Comparison of ENCODE assay signal across 16 mouse cellular contexts in the genomic region with DNA sequence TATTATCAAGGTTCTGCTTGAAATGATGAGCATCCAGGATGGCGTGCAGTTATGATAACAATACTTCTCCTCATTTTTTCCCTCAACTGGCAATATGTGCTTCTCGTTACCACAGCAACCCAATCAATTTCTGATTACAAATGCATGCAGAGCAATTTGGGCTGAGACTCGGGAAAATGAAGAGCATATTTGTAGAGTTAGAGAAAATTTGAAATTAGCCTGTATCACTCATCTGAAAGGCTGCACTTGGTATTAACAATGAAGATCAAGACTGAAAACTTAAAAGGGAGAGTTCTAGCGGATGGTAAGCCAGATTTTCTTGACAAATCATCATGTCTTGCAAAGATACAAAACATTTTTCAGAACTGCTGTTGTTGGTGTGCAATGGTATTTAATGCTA. TPM values are rescaled to one million over a fixed set of nuclear protein-coding genes. Genes with fewer than 3 reads are reported as not detected.
"Had no signal": no experiment of that assay in that cellular context is flagged by ENCODE, and none has a peak within 500 bp of the region (broad histone marks: within the 10 kb centered on the region; RNA-seq: fewer than 3 reads in every experiment).

No protein-coding gene starts in this region.

- H3K27ac ChIP-seq: midbrain, embryonic 13.5 days; neural tube, embryonic 12.5 days had no signal

- H3K9ac ChIP-seq: lung, embryonic 14.5 days; midbrain, embryonic 13.5 days; neural tube, embryonic 12.5 days had no signal

- H3K4me2 ChIP-seq: lung, embryonic 14.5 days; midbrain, embryonic 11.5 days; midbrain, embryonic 13.5 days; neural tube, embryonic 12.5 days had no signal

- H3K36me3 ChIP-seq: midbrain, embryonic 13.5 days; neural tube, embryonic 12.5 days had no signal

- H3K4me1 ChIP-seq: megakaryocyte, embryonic 14.5 days; midbrain, embryonic 13.5 days; neural tube, embryonic 12.5 days had no signal

- ATAC-seq: midbrain, embryonic 13.5 days; midbrain, embryonic 16.5 days had no signal

- H3K9me3 ChIP-seq: megakaryocyte, embryonic 14.5 days; midbrain, embryonic 13.5 days; neural tube, embryonic 12.5 days had no signal

- H3K27me3 ChIP-seq: megakaryocyte, embryonic 14.5 days; midbrain, embryonic 13.5 days; neural tube, embryonic 12.5 days had no signal

- H3K4me3 ChIP-seq: megakaryocyte, embryonic 14.5 days; midbrain, embryonic 13.5 days; neural tube, embryonic 12.5 days had no signal

- DNase-seq: lung, adult 18-20 months; lung, embryonic 14.5 days; lung, postnatal 10 days; lung, postnatal 4 days; right cerebral cortex, postnatal 14 days; thymus, adult 2 months; thymus, postnatal 25 days; thymus, postnatal 4 days had no signal

RNA-seq across cellular contexts. Expression of gene Pacrg, which starts 21.1 kb away (rescaled TPM):
- total RNA-seq: monocyte, adult 5-6 weeks had no signal
- polyA plus RNA-seq: liver, embryonic 16.5 days; spleen, adult 2 months had no signal

RNA-seq across cellular contexts. Expression of gene Prkn, which starts 21.2 kb away (rescaled TPM):
- total RNA-seq: monocyte, adult 5-6 weeks had no signal
